Mouse (Mus musculus): ENCODE data around the gene Abcg5.

Abcg5 gene

DNA sequence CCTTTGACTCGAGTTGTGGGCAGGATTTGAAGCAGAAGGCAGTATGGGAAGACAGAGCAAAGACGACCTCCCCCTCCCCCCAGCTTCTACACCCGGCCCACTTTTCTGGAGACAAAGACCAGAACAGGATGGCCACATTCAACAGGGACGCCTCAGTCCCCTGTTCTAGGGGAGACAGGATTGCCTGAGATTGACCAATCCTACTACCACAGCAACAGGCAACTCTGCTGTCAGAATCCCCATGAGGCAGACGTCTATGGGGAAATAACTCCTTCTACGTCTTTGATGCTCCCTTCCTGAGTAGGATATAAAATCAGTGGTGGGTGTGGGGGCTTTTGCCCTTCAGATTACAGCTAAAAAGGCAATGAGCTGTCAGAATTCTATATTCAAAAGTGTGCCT lies 1.5 kb upstream of the Abcg5 start:
- DNase-seq (ENCODE audit: low read depth) = no peak

DNA sequence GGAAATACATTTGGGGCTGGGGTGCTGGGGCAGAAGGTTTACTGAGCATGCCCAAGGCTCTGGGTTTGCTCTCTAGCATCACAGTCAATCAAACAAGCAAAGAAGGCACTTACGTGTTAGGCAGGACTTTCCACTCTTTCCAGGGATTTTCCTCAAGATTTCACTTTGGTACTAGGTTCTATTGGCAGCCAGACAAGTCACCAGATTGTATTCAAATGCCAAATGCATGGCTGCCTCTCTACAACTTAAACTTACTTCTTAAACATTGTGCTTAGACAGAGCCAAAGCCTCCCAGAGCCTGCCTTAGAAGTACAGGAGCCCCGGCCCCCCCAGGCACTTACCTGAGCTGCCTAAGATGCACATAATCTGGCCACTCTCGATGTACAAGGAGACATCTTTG lies 1.1 kb downstream of the Abcg5 start:
- DNase-seq (ENCODE audit: low read depth) = no peak

DNA sequence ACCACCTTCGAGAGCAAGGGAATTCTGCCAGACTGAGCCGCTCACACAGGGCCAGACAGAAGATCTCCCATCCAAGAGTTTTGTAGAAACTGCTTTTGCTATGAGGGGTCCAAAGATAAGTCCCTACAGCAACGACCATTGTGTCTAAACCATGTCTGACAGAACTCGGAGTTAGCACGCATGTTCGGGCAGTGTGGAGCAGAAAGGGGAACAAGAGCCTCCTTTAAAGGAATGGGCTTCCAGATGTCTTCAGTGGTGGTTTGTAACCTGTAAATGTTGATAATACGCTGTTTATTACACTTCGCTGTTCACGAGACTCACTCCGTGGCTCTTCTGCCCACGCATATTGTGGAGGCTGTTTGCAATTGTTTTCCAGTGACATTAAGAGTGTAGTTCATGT lies 5.2 kb downstream of the Abcg5 start:
- no peak for DNase-seq (ENCODE audit: low read depth)

DNA sequence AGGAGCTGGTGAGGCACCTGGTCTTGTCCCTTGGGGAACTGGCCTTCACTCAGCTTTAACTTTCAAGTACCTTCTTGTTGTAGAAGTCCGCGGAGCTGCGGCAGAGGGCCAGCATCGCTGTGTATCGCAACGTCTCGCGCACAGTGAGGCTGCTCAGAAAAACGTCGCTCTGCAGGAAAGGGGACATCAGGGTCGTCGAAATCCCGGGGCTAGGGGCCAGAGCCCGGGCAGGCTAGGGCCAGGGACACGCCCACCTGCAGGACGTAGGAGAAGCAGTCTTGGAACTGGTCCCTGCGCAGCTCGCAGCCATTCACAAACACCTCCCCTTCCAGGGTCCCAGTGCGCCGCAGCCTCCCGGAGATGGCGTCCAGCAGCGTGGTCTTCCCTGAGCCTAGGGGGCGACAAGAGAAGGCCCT lies 6.9 kb downstream of the Abcg5 start, which contains the start of gene Abcg8:
TSS of gene Abcg8 (plus strand) at position 352 of the 416 bp plus-strand sequence.
- DNase-seq (ENCODE audit: low read depth) = no peak

DNA sequence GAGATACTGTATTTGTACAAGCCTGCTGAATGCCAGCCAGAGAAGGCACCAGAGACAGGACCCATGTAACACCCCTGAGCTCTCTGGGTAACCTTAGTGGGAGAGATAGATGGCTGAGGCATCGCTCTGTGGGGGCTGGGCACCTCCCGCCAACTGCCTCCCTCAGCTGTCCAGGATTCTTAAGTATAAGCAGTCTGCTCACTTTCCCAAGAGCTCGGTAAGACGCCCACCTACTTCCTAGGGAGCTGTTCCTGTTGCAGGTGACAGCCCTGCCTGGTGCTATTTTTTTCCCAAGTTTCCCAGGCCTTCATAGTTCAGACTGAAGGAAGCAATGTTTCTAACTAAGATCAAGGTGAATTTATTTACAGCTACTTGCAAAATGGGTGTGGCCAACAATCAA lies 7.6 kb downstream of the Abcg5 start:
- no peak for DNase-seq (ENCODE audit: low read depth)

DNA sequence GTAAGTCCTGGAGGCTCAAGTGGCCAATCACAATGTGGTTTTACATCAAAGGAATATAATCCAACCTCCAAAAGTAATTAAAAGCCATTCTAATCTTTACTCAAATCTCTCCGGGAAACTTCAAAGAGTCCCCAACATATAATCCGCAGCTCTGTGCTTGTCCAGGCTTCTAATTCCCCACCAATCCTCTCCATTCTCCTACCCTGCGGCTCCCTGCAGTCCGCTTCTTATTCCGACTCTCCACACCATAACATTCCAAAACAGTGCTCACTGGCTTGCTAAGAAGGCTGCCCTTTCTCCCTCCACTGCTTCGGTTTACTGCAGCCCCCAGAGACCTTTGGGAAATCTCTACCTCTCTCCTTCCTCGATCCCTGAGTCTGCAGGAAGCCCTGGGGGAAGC lies 8.8 kb downstream of the Abcg5 start:
- no peak for DNase-seq (ENCODE audit: low read depth)

DNA sequence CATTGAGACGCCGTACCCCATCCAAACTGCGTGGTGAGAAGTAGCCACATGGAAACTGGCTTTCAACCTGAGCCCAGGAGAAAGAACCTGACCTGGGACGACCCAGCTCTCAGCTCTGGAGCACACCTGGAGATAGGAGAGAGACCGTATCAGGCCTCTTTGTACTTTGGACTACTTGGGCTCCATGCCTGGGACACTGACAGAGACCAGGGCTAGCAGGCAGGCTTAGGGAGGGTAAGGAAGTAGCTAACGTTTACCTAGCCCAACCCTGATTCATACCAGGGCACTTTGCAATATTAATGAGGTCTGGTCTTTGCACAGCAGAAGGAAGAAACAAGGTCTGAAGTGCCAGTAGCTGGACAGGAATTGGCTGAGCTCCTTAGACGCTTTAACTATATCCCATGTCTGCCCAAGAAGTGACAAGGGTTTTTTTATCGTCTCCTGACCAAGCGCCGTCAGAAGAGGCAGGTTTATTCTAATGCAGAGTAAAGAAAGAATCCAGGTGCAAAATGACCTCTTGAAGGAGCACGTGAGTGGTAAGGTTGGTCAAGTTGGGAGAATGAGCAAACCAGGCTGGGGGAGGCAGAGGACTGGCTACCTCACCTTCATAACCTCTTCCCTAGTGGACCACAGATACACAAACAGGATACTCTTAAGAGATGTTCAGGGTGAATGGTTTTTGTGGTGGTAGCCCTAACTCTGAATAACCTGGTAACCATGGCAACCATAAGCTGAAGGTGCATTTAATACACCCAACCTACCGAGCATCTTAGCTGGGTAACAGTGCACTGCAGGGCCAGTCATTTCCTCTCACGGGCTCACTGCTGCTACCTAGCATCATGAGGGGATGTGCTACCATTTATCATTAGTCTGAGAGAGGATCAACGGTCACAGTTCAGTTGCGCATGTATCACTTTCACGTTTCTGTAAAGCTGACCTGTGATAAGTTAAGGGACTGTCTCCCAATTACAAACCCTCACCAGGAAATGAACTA lies 10.1 kb downstream of the Abcg5 start:
- no peak for DNase-seq (ENCODE audit: low read depth)

DNA sequence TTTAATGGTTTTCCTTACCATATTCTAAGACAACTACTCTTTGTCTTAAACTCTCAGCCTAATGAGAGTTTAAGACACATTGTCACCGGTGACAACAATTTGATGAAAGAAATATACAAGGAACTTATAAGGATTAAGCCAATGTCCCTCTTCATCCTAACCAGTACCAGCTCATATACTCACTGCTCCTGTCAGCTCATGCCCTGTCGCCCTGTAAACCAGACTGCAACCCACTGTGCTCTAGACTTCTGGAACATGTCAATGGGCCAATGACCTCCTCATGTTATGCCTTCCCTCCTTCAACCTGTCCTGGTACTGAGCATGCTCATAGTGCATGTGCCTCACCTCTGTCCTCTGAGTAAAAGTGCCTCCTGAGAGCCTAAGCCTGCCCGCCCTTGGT lies 15.0 kb downstream of the Abcg5 start:
- no peak for DNase-seq (ENCODE audit: low read depth)

DNA sequence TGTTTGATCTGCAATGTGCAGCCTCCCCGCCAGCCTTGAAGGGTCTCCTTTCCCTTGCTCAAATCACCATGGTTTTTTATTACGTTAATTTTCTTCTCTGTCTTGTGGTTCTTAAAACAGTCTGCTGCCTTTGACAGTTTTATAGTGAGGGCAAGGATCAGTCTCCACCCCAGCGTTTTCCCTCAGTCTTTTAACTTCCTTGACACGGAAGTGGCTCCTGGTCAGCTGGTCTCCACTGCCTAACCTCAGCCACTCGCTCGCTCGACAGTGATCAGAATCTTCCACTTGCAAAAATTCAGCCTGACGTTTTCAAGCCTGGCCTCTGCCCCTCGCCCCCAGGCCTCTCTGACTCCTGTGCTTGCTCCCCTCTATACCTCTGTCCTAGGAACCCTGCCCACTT lies 17.1 kb downstream of the Abcg5 start:
- DNase-seq (ENCODE audit: low read depth) = no peak

DNA sequence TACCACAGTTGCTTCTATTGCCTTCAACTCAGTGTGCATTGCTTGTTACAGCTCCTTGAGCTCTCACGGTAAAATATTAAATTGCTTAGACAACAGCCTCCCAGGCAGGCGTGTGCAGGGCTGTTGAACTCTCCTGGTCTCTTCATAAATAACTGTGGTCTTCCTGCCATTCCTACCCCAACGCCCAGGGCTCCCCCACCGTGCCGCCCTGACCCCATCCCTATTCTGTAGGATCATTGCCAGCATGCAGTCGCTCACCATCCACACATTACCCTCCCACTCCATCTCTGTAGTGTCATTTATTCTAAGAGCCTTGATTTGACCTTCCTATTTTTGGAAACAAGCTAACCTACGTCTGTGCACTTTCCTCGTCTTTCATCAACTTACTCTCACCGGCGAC lies 17.8 kb downstream of the Abcg5 start:
- no peak for DNase-seq (ENCODE audit: low read depth)

DNA sequence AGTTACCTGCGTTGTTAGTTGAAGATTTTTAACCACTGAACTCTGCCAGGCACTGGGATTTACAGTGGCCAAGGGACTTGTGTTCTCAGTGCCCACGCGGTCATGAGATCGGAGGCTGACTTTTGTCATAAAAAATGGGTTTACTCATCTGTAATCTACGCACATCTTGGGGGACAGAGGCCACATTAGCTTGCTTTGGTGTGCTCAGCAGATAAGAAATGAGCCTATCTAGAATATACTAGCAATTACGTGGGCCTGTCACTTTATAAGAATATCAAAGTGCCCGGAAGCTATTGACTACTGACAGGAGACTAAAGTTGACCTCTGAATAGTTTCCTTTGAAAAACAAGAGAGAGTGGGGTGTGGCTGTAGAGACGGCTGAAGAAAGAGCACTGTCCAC lies 23.9 kb downstream of the Abcg5 start:
- no peak for DNase-seq (ENCODE audit: low read depth)

DNA sequence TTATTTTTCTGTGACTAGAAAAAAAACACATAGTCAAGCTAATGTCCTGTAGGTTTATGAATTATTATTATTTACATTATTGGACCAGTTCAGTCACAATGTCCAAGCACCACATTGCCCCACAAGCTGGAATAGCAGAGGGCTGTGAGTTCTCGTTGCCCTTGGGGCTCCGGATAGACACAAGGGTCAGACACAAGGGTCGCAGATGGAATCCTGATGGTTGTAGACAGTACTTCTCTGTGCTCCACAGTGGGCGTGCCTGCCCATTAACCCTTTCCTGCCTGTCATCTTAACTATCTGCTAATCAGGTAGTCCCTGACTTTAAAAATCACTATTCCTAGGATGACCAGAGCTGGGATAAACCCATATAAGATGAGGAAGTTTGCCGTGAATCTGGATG lies 24.6 kb downstream of the Abcg5 start:
- no peak for DNase-seq (ENCODE audit: low read depth)

DNA sequence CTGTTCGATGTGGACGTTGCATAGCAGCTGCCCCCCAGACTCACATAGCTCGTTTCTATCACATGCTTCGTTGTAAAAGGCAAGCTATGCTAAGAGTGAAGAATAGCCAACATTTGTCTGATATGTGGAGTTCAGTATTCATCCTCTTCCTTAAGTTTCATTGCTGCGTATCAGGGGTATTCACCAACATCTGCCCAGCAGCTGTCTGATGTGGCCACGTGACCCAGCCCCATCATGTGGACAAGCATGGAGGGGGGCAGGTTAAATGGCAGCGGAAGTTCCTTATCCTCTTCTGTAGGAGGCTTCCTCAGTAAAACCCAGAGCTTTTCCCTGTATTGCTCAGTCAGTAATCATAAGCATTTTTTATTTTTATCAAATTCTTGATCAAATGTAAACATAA lies 25.0 kb downstream of the Abcg5 start:
- DNase-seq (ENCODE audit: low read depth) = no peak

DNA sequence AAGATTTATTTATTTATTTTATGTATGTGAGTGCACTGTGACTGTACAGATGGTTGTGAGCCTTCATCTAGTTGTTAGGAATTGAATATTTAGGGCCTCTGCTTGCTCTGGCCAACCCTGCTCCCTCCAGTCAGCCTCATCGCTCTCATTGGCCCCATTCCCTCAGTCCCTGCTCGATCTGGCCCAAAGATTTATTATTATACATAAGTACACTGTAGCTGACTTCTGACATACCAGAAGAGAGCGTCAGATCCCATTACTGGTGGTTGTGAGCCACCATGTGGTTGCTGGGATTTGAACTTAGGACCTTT lies 25.4 kb downstream of the Abcg5 start:
- no peak for DNase-seq (ENCODE audit: low read depth)

DNA sequence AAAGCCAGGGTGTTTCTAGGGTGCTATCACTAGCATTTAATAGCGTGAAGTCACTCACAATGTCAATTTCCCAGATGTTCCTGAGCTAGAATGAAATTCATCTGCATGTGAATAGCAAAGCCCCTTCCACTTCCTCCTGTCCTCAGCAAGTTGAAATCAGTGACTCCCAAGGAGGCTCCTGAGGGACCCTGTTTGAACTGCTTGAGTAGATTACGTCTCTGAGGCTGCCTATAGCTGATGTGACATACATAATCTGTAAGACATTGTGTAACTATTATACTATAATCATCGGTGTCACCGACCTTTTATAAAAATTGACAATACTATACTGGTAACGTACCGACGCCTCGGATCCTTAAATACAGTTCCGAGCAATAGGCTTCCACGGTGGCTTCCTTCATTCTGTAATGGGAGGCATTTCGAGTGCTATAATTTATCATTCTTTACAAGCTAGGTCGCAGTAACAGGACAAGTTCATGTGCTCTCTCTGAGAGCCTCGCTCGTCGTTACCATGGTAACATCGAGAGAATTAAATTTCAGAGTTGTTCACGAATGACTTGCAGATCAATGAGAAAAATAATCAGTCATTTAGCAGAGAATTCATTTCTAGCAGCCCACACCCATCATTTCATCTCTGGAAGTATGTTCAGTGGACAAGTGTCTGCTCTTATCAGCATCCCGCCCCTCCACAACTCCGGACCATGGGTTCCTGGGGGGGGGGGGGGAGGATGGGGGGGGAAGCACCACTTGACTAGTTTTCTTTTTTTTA lies 26.0 kb downstream of the Abcg5 start:
- no peak for DNase-seq (ENCODE audit: low read depth)

DNA sequence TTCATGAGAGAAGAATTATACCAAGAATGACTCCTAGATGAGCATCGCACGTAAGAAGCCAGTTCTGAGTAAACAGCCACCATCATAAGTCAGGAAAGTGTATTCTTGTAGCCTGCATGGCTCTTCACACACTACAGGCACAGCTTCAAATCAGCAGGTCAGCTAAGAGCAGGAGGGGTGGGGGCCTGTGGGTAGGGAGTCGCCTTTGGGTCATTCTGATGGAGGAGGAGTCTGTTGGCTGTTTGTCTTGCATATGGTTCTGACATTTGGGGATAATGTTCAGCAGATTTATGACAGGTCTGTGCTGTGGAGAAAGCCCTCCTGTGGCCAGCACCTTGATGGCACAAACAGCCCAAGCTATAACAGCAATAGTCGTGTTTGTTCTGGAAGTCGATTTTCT lies 26.6 kb downstream of the Abcg5 start:
- DNase-seq (ENCODE audit: low read depth) = no peak

DNA sequence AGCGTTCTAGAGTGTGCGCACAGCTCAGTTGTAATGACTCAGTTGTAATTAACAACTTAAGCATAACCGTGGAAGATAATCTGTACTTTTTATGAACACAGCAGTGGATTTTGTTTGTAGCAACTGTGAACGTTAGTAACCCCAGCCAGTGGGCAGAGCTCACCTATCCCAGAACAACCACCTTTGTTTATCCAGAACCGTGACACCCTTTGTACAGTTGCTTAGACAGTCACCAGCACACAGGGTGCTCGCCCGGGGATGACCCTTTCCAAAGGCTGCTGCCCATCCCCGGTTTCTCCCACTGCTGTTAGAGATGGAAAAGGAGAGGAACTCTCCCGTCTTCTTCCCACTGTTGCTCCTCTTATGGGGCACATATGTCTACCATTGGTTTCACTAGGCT lies 29.3 kb downstream of the Abcg5 start:
- DNase-seq (ENCODE audit: low read depth) = no peak

DNA sequence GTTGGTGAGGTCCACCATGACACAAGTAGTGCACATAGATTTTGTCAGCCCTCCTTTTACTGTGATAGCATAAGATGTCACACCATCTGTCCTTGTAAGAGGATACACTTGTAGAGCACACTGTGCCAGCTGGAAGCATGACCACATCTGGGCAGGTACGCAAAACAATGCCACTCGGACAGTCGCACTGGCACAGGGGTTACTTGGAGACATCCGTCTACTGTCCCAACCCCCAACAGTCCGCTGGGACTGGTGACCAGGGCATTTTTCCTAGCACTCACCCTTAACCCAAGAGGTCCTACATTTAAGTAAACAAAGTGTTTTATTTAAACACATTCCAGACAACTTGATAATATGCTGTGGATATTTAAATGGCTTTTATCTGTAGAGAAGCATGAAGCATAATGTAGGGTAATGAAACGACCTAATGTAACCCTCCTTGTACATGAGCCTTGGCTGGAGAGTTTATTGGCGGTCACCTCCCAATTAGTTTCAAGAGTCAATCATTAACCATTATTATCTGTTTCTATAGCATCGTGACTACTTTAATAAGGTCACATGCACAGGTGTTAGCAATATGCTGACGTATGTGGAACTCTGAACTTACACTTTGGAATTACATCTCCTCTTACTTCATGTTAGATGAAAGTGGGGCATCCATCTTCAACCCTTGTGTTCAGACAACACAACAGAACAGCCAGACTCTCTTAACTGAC lies 32.4 kb downstream of the Abcg5 start:
- DNase-seq (ENCODE audit: low read depth) = no peak

DNA sequence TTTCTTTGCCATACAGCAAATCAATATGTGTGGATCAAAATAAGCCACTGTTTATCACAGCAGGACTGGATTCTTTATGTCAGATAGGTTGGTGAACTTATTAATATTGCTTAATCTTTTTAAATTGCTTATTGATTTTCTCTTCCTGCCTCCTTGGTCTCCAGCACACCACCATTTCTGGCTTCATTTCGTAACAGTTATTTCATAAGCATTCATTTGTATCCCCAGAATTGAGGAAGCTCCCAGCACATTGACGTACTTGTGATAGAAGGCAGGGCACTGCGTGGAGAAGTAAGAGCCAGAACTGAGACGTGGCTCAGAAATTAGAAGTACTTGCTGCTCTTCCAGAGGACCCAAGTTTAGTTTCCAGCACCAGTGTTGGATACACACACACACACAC lies 35.2 kb downstream of the Abcg5 start:
- DNase-seq (ENCODE audit: low read depth) = no peak

DNA sequence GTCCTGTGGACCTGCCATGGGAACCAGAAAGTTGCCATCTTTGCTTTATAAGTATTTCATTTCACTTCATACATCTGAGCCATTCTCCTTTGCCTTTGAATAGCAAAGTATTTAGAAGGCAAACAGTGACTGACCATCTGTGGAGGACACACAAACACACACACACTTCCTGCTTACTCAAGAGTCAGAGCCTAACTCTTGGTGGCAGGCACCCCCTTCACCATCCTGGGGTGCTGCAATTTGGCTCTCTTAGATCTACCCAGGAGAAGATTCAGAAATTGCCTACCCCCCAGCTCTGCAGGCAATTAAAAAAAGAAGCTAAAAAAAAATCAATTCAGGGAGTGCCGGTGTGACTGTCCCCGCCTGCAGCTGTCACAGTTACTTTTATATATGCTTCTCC lies 36.3 kb downstream of the Abcg5 start:
- no peak for DNase-seq (ENCODE audit: low read depth)

DNA sequence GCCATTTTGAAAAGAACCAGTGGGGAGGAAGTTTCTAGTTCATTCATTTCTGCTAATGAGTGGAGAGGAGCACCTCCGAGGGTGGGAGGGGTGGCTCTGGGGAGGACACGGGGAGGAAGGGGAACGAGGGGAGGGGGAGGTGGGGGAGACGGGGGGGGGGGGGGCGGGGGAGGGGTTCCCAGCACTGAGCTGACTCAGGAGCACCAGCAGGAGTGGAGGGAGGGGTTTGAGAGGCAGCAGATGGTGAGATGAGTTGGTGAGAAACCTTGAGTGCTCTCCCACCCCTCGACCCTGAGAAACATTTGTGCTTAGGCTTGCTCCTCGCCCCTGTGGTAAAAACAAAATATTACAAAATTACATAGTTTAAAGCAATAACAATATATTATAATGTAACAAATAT lies 36.9 kb downstream of the Abcg5 start:
- DNase-seq (ENCODE audit: low read depth) = no peak

DNA sequence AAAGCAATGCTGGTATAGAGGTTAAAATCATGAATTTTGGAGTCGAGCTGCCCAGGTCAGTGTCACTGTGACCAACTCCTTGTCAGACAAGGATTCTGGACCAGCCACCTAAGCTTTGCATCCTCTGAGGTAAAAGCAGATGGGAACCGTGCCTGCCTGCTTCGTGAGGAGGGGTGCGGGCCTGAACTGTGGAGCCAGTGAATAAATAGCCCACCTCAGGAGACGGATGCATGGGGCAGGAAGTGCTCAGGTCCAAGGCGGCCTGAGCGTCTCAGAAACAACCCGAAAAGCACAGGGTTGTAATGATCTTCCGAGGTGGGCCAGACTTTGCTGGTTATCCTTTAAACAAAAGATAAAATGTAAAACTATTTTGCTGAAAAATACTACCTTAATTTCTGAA lies 37.7 kb downstream of the Abcg5 start:
- no peak for DNase-seq (ENCODE audit: low read depth)

Data from naive thymus-derived CD4-positive, alpha-beta T cell, adult 2 months (primary cell).